Comparison of ENCODE assay signal across 17 mouse cellular contexts in genomic region chr9:76029471-76030199, GRCm38 (mm10). TPM values are rescaled to one million over a fixed set of nuclear protein-coding genes. Genes with fewer than 3 reads are reported as not detected.
DNase-seq lines count a peak whose midpoint lies in the region; ATAC-seq and TF ChIP-seq lines count a peak whose summit lies in the region.
"Had no signal": no experiment of that assay in that cellular context is flagged by ENCODE, and none has a peak within 500 bp of the region (broad histone marks: within the 10 kb centered on the region; RNA-seq: fewer than 3 reads in every experiment).

No protein-coding gene starts in this region.

- H3K27me3 ChIP-seq in cerebellum, adult 2 months (ENCODE audit: control insufficient read depth, insufficient read depth, low read length), result no peaks in the 10 kb centered on the region
- H3K27me3 ChIP-seq in lung, embryonic 15.5 days, result no peaks in the 10 kb centered on the region
- H3K27me3 ChIP-seq: limb, embryonic 13.5 days; neural tube, embryonic 12.5 days had no signal

- WGBS in cerebellum, adult 2 months, result 17% methylated on average over 16 of the region's 16 CpGs
- WGBS in lung, embryonic 15.5 days, result 51% methylated on average over 16 of the region's 16 CpGs

- H3K4me2 ChIP-seq in lung, embryonic 15.5 days, result no peak overlapping the region
- H3K4me2 ChIP-seq: heart, embryonic 11.5 days; limb, embryonic 13.5 days; neural tube, embryonic 12.5 days had no signal

- H3K9ac ChIP-seq in lung, embryonic 15.5 days, result no peak overlapping the region
- H3K9ac ChIP-seq: limb, embryonic 13.5 days; liver, postnatal 0 days; neural tube, embryonic 12.5 days had no signal

- H3K9me3 ChIP-seq in lung, embryonic 15.5 days, result no peaks in the 10 kb centered on the region
- H3K9me3 ChIP-seq: limb, embryonic 13.5 days; neural tube, embryonic 12.5 days had no signal

- H3K4me1 ChIP-seq in cerebellum, adult 2 months (ENCODE audit: control insufficient read depth, insufficient read depth, low read length), result no peaks in the 10 kb centered on the region
- H3K4me1 ChIP-seq in lung, embryonic 15.5 days, result peaks cover 12% of the 10 kb centered on the region
- H3K4me1 ChIP-seq: neural tube, embryonic 12.5 days had no signal

- intact Hi-C loops in gastrocnemius, postnatal 14 days (cut with DNase I; ENCODE audit: low total_unique reads), result no loop called here

- no peak for TF ChIP-seq POLR2A in cerebellum, adult 2 months (IDR thresholded peaks at IDR 0.05; ENCODE audit: borderline replicate concordance, insufficient read depth, low read length)

- no peak for ATAC-seq in lung, embryonic 15.5 days (ENCODE audit: borderline replicate concordance, extremely low read depth, low FRiP score, low TSS enrichment)
- ATAC-seq: hindbrain, embryonic 16.5 days; liver, postnatal 0 days had no signal

- H3K4me3 ChIP-seq in cerebellum, adult 2 months (replicated peaks; ENCODE audit: insufficient read depth, low read depth, low read length), result peak overlapping the region; percentile 40
- no peak overlapping the region for H3K4me3 ChIP-seq in lung, embryonic 15.5 days
- H3K4me3 ChIP-seq: limb, embryonic 13.5 days; neural tube, embryonic 12.5 days had no signal

- DNase-seq in cerebellum, adult 2 months, result peak in 1 of 2 experiments; percentile 48
- no peak for DNase-seq in cerebellum, adult 8-10 months
- peak; percentile 46 for DNase-seq in gastrocnemius, adult 18-20 months (ENCODE audit: low spot score)
- DNase-seq in gastrocnemius, postnatal 10 days, result no peak
- DNase-seq in lung, postnatal 36 days, result no peak
- DNase-seq in gastrocnemius, postnatal 14 days, result peak; percentile 26
- DNase-seq in spleen, postnatal 10 days (ENCODE audit: low spot score in 2 of 2), result no peak
- DNase-seq: kidney, adult 11 months; kidney, postnatal 25 days; liver, postnatal 0 days; right cerebral cortex, postnatal 14 days had no signal

- TF ChIP-seq CTCF in cerebellum, adult 2 months (IDR thresholded peaks at IDR 0.05; ENCODE audit: borderline replicate concordance, insufficient read depth, low read depth, low read length), result no peak

- no peak overlapping the region for H3K27ac ChIP-seq in cerebellum, adult 2 months (ENCODE audit: insufficient read depth, low read length)
- H3K27ac ChIP-seq in lung, embryonic 15.5 days, result peak overlapping the region; percentile 39
- H3K27ac ChIP-seq: limb, embryonic 13.5 days; neural tube, embryonic 12.5 days had no signal

- H3K36me3 ChIP-seq in lung, embryonic 15.5 days, result no peaks in the 10 kb centered on the region
- H3K36me3 ChIP-seq: limb, embryonic 13.5 days; neural tube, embryonic 12.5 days had no signal

RNA-seq across cellular contexts. Expression of gene Hmgcll1, which starts 15.0 kb away (rescaled TPM):
- 16.3 and 16.5 TPM in 2 replicates for polyA plus RNA-seq in cerebellum, adult 2 months (2012; rRNA removed)
- under 1 TPM; 0.12 to 0.39 TPM for total RNA-seq in gastrocnemius, adult 18-20 months (2021)
- total RNA-seq in gastrocnemius, postnatal 10 days (2021), result under 1 TPM; 0.56 to 0.70 TPM
- polyA plus RNA-seq in lung, embryonic 15.5 days (2015; fragmentation: Nextera tagmentation; extraction: Ambion mirVana), result 8.8 and 9.9 TPM in 2 replicates
- under 1 TPM in 1 of 2 experiments, not detected in 1; 0.37 TPM for total RNA-seq in gastrocnemius, postnatal 14 days (2021)
- total RNA-seq: heart, postnatal 36 days had no signal

Comparison
In these comparisons a context has a peak if more than half of its experiments do, and no peak if none do; other contexts are left out.
1. DNase-seq: peak in gastrocnemius, adult 18-20 months (single experiment) and gastrocnemius, postnatal 14 days (single experiment); none in cerebellum, adult 8-10 months (single experiment), gastrocnemius, postnatal 10 days (single experiment), lung, postnatal 36 days (single experiment) and spleen, postnatal 10 days (0 of 2).